Mouse (Mus musculus): ENCODE data around the gene Cdc42bpa.
A peak's percentile ranks its signal among the peaks of the same experiment; 100 is the strongest.

Cdc42bpa gene

GRCm38 (mm10) chr1:180031705-180032548, 71.7 kb downstream of the Cdc42bpa start:
- peak; percentile 51 for DNase-seq (ENCODE audit: low spot score)

GRCm38 (mm10) chr1:180037461-180037860, 77.2 kb downstream of the Cdc42bpa start:
- no peak for DNase-seq (ENCODE audit: low spot score)

DNA sequence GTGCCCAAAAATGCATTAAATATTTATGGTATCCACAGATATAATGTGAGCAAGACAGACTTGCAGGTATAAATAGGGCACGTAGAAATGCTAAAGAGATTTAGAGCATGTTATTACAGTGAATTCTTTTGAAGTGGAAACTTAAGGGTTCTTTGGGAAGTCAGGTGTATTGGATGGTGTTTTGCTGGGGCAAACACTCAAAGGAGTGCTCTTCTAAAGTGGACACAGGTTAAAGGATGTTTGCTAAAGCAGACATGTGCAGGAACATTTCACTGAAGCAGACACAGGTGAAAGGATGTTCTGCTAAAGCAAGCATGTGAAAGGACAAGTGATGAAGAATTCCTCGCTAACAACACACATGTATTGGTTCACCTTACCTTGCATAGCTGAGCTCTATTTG, 83.9 kb downstream of the Cdc42bpa start:
- no peak for DNase-seq (ENCODE audit: low spot score)

- no peak for DNase-seq (ENCODE audit: low spot score)
Measured at GRCm38 (mm10) chr1:180045172-180045571, 84.9 kb downstream of the Cdc42bpa start.

DNA sequence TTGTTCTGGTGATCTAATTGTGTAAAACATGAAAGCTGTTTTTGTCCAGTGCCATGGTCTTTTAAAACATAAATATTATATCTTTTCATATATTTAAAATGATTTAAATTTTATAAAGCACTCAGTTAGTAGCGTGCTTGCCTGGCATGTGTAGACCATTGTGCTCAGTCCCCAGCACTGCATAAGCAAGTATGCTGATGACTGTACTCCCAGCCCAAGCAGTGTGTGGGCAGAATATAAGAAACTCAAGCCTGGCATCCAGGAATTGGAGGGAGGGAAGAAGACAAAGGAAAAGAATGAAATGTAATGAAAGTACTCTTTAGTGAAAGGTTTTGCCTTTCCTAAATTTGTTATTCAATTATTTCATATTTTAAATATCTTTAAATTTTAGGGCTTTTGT, 128.9 kb downstream of the Cdc42bpa start:
- DNase-seq (ENCODE audit: low spot score): no peak

DNA sequence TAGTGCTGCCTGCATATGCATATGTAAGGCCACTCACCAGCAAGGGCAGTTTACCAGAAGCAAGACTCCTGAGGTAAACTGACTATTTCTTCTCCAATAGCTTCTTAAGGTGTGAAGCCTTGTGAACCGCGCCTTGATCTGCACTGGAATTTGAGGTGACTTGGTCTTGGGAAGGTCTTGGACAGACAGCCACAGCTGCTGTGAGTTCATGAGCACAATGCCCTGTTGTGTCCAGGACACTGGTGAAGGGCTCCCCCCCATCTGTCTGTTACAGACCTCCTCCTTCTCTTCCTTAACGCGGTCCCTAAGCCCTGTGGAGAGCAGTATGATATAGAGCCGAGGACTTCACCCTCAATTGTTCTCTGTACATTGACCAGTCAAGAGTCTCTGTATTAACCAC, 138.2 kb downstream of the Cdc42bpa start:
- no peak for DNase-seq (ENCODE audit: low spot score)

- DNase-seq (ENCODE audit: low spot score): no peak
Measured at GRCm38 (mm10) chr1:180104567-180104966, 144.3 kb downstream of the Cdc42bpa start.

- DNase-seq (ENCODE audit: low spot score): no peak
Measured at GRCm38 (mm10) chr1:180109050-180109449, 148.8 kb downstream of the Cdc42bpa start.

DNA sequence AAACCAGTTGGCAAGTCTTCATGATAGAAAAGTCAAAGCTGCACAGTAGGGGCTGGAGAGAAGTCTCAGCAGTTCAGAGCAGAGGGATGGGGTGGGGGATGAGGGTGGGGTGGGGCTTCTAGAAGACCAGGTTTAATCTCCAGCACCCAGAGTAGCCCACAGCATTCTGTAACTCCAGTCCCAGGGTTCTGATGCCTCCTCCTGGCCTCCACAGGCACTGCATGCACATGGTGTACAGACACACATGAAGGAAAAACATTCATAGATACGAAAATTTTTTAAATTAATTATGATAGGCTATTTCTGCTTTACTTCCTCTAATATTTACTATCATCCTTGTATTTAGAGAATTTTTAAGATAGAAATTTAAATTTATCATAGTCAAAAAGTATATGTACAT, 156.3 kb downstream of the Cdc42bpa start:
- peak; percentile 13 for DNase-seq (ENCODE audit: low spot score)

DNA sequence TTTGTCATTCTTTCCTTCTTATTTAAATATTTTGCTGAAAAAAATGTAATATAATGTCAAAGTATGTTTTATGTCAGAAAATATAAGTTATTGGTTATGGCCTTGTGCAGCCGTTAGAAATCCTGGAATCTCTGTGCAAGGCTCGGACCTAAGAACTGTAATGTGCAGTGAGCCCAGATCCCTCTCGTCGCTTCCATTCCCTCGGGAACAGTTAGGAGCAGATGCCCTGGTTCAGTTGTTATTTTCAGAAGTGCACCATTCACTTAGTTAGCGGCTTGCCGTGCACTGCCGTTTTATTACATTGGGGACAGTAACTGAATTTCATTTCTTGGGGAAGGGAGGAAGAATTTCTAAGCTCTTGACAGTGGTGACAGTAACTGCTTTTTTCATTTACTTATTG, 158.0 kb downstream of the Cdc42bpa start:
- no peak for DNase-seq (ENCODE audit: low spot score)

GRCm38 (mm10) chr1:180128077-180128792, 168.0 kb downstream of the Cdc42bpa start:
- no peak for DNase-seq (ENCODE audit: low spot score)

GRCm38 (mm10) chr1:180131402-180131801, 171.1 kb downstream of the Cdc42bpa start:
- DNase-seq (ENCODE audit: low spot score): no peak

GRCm38 (mm10) chr1:180132187-180132586, 171.9 kb downstream of the Cdc42bpa start:
- no peak for DNase-seq (ENCODE audit: low spot score)

GRCm38 (mm10) chr1:180139158-180139557, 178.9 kb downstream of the Cdc42bpa start:
- no peak for DNase-seq (ENCODE audit: low spot score)

DNA sequence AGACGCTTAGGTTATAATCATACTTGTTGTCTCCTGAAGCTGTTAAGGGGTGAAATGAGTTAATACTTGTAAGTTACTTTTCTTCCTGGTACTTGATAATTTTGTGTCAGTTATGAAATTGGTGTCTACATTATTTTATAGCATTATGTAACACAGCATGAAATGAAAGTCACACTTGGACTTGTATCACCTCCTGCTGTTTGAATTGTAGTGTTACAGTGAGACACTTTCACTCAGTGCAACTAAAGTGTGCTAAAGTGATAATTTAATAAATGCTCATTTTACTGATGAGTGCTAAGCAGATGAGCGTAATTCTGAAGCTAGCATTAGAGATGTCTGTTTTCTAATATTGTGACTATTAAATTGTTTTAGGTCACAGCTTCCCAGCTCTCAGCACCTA, 180.7 kb downstream of the Cdc42bpa start:
- DNase-seq (ENCODE audit: low spot score): no peak

- DNase-seq (ENCODE audit: low spot score): peak; percentile 71
Measured at GRCm38 (mm10) chr1:180148036-180148435, 187.8 kb downstream of the Cdc42bpa start.

DNA sequence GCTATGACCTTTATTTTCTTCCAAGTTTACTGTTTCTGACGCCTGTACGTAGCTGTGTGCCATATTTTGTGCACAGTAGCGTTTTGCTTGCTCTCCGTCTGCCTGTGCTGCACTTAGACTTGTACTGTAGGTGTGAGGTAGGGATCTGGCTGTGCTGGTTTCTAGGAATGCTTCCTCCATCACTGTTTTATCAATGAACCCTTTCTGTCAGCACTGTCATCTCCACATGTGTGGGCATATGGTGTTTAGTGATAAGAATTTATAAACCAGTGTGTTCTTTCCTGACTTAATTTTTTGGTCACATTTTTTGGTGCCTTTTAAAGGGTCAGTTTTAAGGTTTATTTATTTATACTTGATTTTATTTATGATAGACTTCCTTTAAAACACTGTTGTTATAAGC, 188.3 kb downstream of the Cdc42bpa start:
- DNase-seq (ENCODE audit: low spot score): peak; percentile 82

DNA sequence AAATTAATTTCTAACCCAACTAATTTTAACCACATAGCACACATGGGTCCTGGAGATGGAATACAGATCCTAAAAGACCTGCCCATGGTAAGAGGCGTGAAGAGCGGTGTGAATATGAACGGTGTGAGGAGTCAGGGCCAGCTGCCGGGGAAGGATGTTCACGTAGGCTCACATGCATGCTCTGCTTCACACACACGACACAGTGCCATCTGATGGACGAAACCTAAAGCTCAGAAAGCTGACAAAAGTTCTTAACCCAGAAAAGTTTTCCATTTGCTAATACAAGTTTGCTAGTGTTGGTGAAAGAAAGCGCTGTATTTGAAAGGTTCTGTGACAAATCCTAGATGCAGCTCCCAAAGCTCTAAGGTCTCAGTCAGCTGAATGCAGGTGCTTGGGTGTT, 190.9 kb downstream of the Cdc42bpa start:
- DNase-seq (ENCODE audit: low spot score): no peak

- no peak for DNase-seq (ENCODE audit: low spot score)
Measured at GRCm38 (mm10) chr1:180158648-180159047, 198.4 kb downstream of the Cdc42bpa start.

- DNase-seq (ENCODE audit: low spot score): no peak
Measured at GRCm38 (mm10) chr1:180160545-180160944, 200.3 kb downstream of the Cdc42bpa start.

- DNase-seq (ENCODE audit: low spot score): no peak
Measured at GRCm38 (mm10) chr1:180161160-180161559, 200.9 kb downstream of the Cdc42bpa start.

DNA sequence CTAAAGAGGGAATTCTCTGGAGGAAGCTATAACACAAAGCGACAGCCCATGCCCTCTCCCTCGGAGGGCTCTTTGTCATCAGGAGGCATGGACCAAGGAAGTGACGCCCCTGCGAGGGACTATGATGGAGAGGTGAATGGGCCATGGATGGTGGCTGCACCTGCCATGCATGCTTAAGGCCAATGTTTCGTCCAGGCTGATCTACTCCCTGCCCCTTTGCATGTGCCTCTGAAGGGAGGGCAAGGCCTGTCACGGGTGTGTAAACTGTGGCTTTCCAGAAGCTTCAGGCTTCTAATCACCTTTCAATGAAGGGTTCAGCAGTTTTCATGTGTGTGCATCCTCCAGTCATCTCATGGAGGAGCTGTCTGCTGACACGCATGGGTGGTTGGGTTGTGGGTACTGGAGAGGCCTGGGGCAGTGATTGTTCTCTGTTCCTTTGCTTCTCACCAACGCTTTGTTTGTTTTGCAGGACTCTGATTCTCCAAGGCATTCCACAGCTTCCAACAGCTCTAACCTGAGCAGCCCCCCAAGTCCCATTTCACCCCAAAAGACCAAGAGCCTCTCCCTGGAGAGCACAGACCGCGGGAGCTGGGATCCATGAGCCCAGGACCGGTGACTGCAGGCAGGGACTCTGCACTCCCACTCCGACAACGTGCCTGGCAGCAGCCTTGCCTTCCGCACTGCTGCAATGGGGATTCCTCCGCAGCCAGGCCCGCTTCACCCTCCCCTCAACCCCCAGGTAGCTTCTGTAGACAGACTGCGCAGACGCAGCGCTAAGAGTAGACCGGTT, 201.5 kb downstream of the Cdc42bpa start:
- DNase-seq (ENCODE audit: low spot score): no peak

- no peak for DNase-seq (ENCODE audit: low spot score)
Measured at GRCm38 (mm10) chr1:180162986-180163385, 202.7 kb downstream of the Cdc42bpa start.

Measured in c-Kit-positive CD71-positive TER-119-positive erythroid progenitor cells, embryonic 14.5 days (primary cell).